Mouse (Mus musculus) adipose tissue, adult 10 weeks (tissue): Measurements from ENCODE around the gene Sema6d. TPM values are rescaled to one million over a fixed set of nuclear protein-coding genes. Genes with fewer than 3 reads are reported as not detected.

Experiments
- polyA plus RNA-seq: library from polyadenylated mRNA; stranded (reverse); fragments of 350-450 nt; fragmentation: Illumina TruSeq; extraction: RNeasy Lipid Tissue Mini Kit (QIAGEN cat#74804); gene quantifications from one replicate; pipeline ENCODE4 v1.2.3, GENCODE M21; 2014; ENCODE audit warnings: low read depth, low replicate concordance

The Sema6d gene
- 7.2 TPM for polyA plus RNA-seq

DNA sequence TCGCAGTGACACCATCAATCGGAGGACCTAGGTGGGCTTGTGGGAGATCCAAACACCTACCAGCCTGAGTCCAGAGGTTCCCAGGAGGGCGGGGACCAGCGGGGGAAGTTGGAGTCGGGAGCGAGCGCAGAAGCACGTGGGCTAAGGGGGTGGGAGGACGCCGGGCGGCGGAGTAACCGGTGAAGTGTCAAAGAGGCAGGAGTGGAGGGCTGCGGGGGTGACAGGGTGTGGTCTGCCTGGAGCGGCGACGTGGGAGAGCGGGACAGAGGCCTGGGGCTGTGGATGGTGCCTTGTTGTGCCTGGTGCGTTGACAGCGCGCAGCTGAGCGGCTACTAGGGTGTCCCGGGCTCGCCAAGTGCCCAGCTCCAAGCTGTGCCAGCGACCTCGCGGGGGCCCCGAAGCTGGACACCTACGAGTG is at the start of gene Sema6d:
Gene Sema6d, plus strand, starts transcription at position 157 of the 418 bp plus-strand sequence.

